Comparison of ENCODE assay signal across 20 mouse cellular contexts in genomic region chr6:64274319-64275114, GRCm38 (mm10).
DNase-seq lines count a peak whose midpoint lies in the region; ATAC-seq and TF ChIP-seq lines count a peak whose summit lies in the region.
"Had no signal": no experiment of that assay in that cellular context is flagged by ENCODE, and none has a peak within 500 bp of the region (broad histone marks: within the 10 kb centered on the region; RNA-seq: fewer than 3 reads in every experiment).

No protein-coding gene starts in this region.

- no peak for TF ChIP-seq POLR2A in brain, embryonic 14.5 days (IDR thresholded peaks at IDR 0.05; ENCODE audit: borderline replicate concordance, extremely low read depth, insufficient read depth, insufficient read length, poor library complexity, severe bottlenecking)

- H3K9me3 ChIP-seq in hindbrain, embryonic 16.5 days (ENCODE audit: control insufficient read depth, low read length), result no peaks in the 10 kb centered on the region
- H3K9me3 ChIP-seq in hindbrain, embryonic 11.5 days (ENCODE audit: control insufficient read depth, low read length), result no peaks in the 10 kb centered on the region
- H3K9me3 ChIP-seq: embryonic facial prominence, embryonic 13.5 days; heart, embryonic 15.5 days; hindbrain, embryonic 15.5 days had no signal

- peak; percentile 54; the same call in 1 of the 2 replicates for ATAC-seq in hindbrain, embryonic 16.5 days
- ATAC-seq in hindbrain, embryonic 11.5 days (ENCODE audit: low FRiP score), result no peak

- no peak for TF ChIP-seq CTCF in brain, embryonic 14.5 days (IDR thresholded peaks at IDR 0.05; ENCODE audit: borderline replicate concordance, extremely low read depth, insufficient read depth, insufficient read length)

- no peak overlapping the region for H3K4me2 ChIP-seq in hindbrain, embryonic 16.5 days (ENCODE audit: low read length)
- no peak overlapping the region for H3K4me2 ChIP-seq in hindbrain, embryonic 11.5 days (replicated peaks; ENCODE audit: low read depth, low read length)
- H3K4me2 ChIP-seq: embryonic facial prominence, embryonic 13.5 days; heart, embryonic 11.5 days; heart, embryonic 15.5 days; hindbrain, embryonic 15.5 days had no signal

- WGBS in hindbrain, embryonic 16.5 days, result 36% methylated on average over 2 of the region's 2 CpGs
- WGBS in hindbrain, embryonic 11.5 days, result 57% methylated on average over 2 of the region's 2 CpGs

- peak; percentile 47 to 59 for DNase-seq in cerebellum, postnatal 14 days
- DNase-seq in cerebellum, adult 9-11 months, result no peak
- no peak for DNase-seq in hindbrain, embryonic 11.5 days (ENCODE audit: low spot score)
- DNase-seq in brain, embryonic 14.5 days (ENCODE audit: low read depth), result peak; percentile 88
- peak; percentile 4 for DNase-seq in retina, adult 2 months (ENCODE audit: low read depth, low spot score)
- DNase-seq in heart, adult 11 months, result no peak
- DNase-seq in urinary bladder, adult 2 months (ENCODE audit: low spot score), result no peak
- DNase-seq: adrenal gland, adult 2 months; adrenal gland, postnatal 36 days; cerebellum, adult 18-20 months; gastrocnemius, postnatal 10 days; heart, adult 2 months; heart, postnatal 14 days; kidney, adult 11 months; kidney, adult 9 months had no signal

- H3K36me3 ChIP-seq in hindbrain, embryonic 16.5 days (ENCODE audit: control insufficient read depth, insufficient read depth, low read length), result no peaks in the 10 kb centered on the region
- H3K36me3 ChIP-seq in hindbrain, embryonic 11.5 days (ENCODE audit: control insufficient read depth, insufficient read depth, low read length), result no peaks in the 10 kb centered on the region
- H3K36me3 ChIP-seq: embryonic facial prominence, embryonic 13.5 days; heart, embryonic 15.5 days; hindbrain, embryonic 15.5 days had no signal

- H3K9ac ChIP-seq in hindbrain, embryonic 16.5 days (ENCODE audit: low read depth, low read length), result no peak overlapping the region
- H3K9ac ChIP-seq in hindbrain, embryonic 11.5 days (ENCODE audit: low read depth, low read length), result no peak overlapping the region
- H3K9ac ChIP-seq: embryonic facial prominence, embryonic 13.5 days; heart, embryonic 15.5 days; hindbrain, embryonic 15.5 days had no signal

- H3K27ac ChIP-seq in hindbrain, embryonic 16.5 days (ENCODE audit: low read depth, low read length), result no peak overlapping the region
- no peak overlapping the region for H3K27ac ChIP-seq in hindbrain, embryonic 11.5 days (ENCODE audit: low read depth, low read length)
- H3K27ac ChIP-seq: embryonic facial prominence, embryonic 13.5 days; heart, adult 2 months; heart, embryonic 15.5 days; hindbrain, embryonic 15.5 days had no signal

- H3K27me3 ChIP-seq in hindbrain, embryonic 16.5 days (replicated peaks; ENCODE audit: control insufficient read depth, insufficient read depth, low read length), result no peaks in the 10 kb centered on the region
- H3K27me3 ChIP-seq in hindbrain, embryonic 11.5 days (ENCODE audit: control insufficient read depth, insufficient read depth, low read length), result no peaks in the 10 kb centered on the region
- H3K27me3 ChIP-seq: embryonic facial prominence, embryonic 13.5 days; heart, embryonic 15.5 days; hindbrain, embryonic 15.5 days had no signal

- no peak overlapping the region for H3K4me3 ChIP-seq in hindbrain, embryonic 16.5 days (ENCODE audit: low read length)
- H3K4me3 ChIP-seq in hindbrain, embryonic 11.5 days (ENCODE audit: low read depth, low read length), result no peak overlapping the region
- H3K4me3 ChIP-seq: embryonic facial prominence, embryonic 13.5 days; heart, adult 2 months; heart, embryonic 15.5 days; hindbrain, embryonic 15.5 days had no signal

- no peaks in the 10 kb centered on the region for H3K4me1 ChIP-seq in hindbrain, embryonic 16.5 days (ENCODE audit: control insufficient read depth, insufficient read depth, low read depth, low read length)
- no peaks in the 10 kb centered on the region for H3K4me1 ChIP-seq in hindbrain, embryonic 11.5 days (replicated peaks; ENCODE audit: control insufficient read depth, insufficient read depth, low read length)
- H3K4me1 ChIP-seq: embryonic facial prominence, embryonic 13.5 days; heart, embryonic 15.5 days; hindbrain, embryonic 15.5 days had no signal

Comparison
In these comparisons a context has a peak if more than half of its experiments do, and no peak if none do; other contexts are left out.
1. DNase-seq: peak in cerebellum, postnatal 14 days (2 of 2), brain, embryonic 14.5 days (single experiment) and retina, adult 2 months (single experiment); none in cerebellum, adult 9-11 months (single experiment), hindbrain, embryonic 11.5 days (single experiment), heart, adult 11 months (single experiment) and urinary bladder, adult 2 months (single experiment).